Mouse (Mus musculus): ENCODE measurements around the gene Hist1h2bh. TPM values are rescaled to one million over a fixed set of nuclear protein-coding genes. Genes with fewer than 3 reads are reported as not detected.
"Not testable (repeated sequence)": the region's sequence is repeated elsewhere in the genome, so short reads cannot be mapped to it uniquely, and the experiment has no call there.

The Hist1h2bh gene
- polyA plus RNA-seq, 1 experiment from 2014 or later = 0.79 TPM

GRCm38 (mm10) chr13:23556906-23557305, 13.7 kb upstream of the Hist1h2bh start:
- Histone ChIP-seq H3K9me3 (ENCODE audit: control insufficient read depth, low read length) (no peaks in the 10 kb centered on the region), H3K27ac (replicated peaks; ENCODE audit: low read depth, low read length) (peak overlapping the region; percentile 65), H3K4me3 (ENCODE audit: low read depth, low read length) (no peak overlapping the region), H3K36me3 (ENCODE audit: control insufficient read depth, insufficient read depth, low read length) (no peaks in the 10 kb centered on the region), H3K27me3 (ENCODE audit: control insufficient read depth, insufficient read depth, low read length) (no peaks in the 10 kb centered on the region), H3K4me2 (ENCODE audit: low read depth, severe bottlenecking) (no peak overlapping the region; the same call in 1 of the 2 replicates), H3K4me1 (ENCODE audit: control insufficient read depth, insufficient read depth, low read length) (0 out of 2 replicates have a peak, but pooled peaks cover 2% of the 10 kb centered on the region), H3K9ac (ENCODE audit: low read length) (no peak overlapping the region)
- 72% methylated on average over 3 of the region's 3 CpGs for WGBS
- ATAC-seq (ENCODE audit: insufficient number of reproducible peaks, low FRiP score, low TSS enrichment, low read depth) = no peak
- DNase-seq (ENCODE audit: low spot score) = no peak

DNA sequence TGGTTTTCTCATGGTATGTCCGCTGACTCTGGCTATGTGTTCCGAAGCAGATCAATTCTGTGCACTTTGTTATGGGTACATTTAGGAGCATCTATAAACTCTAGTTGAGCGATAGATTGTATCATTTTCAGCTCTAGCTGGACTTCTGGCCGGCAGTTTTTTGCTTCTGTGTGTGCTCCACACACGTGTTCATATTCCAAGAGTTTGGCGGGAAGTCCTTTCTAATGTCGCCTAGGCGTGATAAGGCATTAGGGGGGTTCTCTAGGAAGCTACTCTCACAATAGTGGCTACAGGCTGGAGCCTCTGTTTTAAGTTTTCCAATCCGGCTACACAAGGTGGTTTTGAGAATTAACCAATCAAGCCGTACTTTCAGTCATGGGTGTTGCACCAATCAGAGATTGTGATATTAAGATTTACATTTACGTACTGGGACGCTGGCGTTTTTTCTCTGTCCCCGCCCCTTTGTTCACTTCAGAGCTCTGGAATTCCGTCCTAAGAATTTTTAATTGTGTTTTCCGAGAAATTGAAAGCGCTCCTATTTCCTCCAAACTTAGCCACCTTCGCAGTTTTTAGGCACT, 12.7 kb upstream of the Hist1h2bh start:
- H3K27me3 ChIP-seq (ENCODE audit: control insufficient read depth, insufficient read depth, low read length) = no peaks in the 10 kb centered on the region
- H3K9ac ChIP-seq (ENCODE audit: low read length) = peak overlapping the region; percentile 93
- 0 out of 2 replicates have a peak, but pooled peaks cover 2% of the 10 kb centered on the region for H3K4me1 ChIP-seq (ENCODE audit: control insufficient read depth, insufficient read depth, low read length)
- DNase-seq (ENCODE audit: low spot score) (peak; percentile 89), ATAC-seq (ENCODE audit: insufficient number of reproducible peaks, low FRiP score, low TSS enrichment, low read depth) (peak; percentile 81)
- WGBS = under 1% methylated on average over 18 of the region's 18 CpGs
- peak overlapping the region; percentile 100 for H3K27ac ChIP-seq (replicated peaks; ENCODE audit: low read depth, low read length)
- H3K4me2 ChIP-seq (ENCODE audit: low read depth, severe bottlenecking) = peak overlapping the region; percentile 86
- peak overlapping the region; percentile 68 for H3K4me3 ChIP-seq (ENCODE audit: low read depth, low read length)
- H3K9me3 ChIP-seq (ENCODE audit: control insufficient read depth, low read length) = no peaks in the 10 kb centered on the region
- no peaks in the 10 kb centered on the region for H3K36me3 ChIP-seq (ENCODE audit: control insufficient read depth, insufficient read depth, low read length)

DNA sequence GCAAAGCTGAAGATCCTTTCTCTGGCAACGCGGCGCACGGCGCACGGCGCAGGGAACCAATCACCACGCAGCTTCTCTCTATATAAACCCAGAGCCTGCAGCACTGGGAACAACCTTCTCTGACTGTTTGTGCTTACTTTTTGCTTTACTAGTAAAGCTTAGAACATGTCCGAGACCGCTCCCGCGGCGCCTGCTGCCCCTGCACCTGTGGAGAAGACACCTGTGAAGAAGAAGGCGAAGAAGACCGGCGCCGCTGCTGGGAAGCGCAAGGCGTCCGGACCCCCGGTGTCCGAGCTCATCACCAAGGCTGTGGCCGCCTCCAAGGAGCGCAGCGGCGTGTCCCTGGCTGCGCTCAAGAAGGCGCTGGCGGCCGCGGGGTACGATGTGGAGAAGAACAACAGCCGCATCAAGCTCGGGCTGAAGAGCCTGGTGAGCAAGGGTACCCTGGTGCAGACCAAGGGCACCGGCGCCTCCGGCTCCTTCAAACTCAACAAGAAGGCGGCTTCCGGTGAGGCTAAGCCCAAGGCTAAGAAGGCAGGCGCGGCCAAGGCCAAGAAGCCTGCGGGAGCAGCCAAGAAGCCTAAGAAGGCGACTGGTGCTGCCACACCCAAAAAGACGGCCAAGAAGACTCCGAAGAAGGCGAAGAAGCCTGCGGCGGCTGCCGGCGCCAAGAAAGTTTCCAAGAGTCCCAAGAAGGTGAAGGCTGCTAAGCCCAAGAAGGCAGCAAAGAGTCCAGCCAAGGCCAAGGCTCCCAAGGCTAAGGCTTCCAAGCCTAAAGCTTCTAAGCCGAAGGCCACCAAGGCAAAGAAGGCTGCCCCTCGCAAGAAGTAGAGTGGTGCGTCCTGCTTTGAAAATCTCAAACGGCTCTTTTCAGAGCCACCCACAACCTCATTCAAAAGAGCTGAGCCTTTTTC, 12.0 kb upstream of the Hist1h2bh start:
- H3K4me2 ChIP-seq (ENCODE audit: low read depth, severe bottlenecking) = peak overlapping the region; percentile 86
- no peaks in the 10 kb centered on the region for H3K27me3 ChIP-seq (ENCODE audit: control insufficient read depth, insufficient read depth, low read length)
- H3K9me3 ChIP-seq (ENCODE audit: control insufficient read depth, low read length) = no peaks in the 10 kb centered on the region
- H3K36me3 ChIP-seq (ENCODE audit: control insufficient read depth, insufficient read depth, low read length) = no peaks in the 10 kb centered on the region
- H3K4me3 ChIP-seq (ENCODE audit: low read depth, low read length) = peak overlapping the region; percentile 68
- peak overlapping the region; percentile 93 for H3K9ac ChIP-seq (ENCODE audit: low read length)
- under 1% methylated on average over 54 of the region's 54 CpGs for WGBS
- H3K27ac ChIP-seq (replicated peaks; ENCODE audit: low read depth, low read length) = peak overlapping the region; percentile 100
- ATAC-seq (ENCODE audit: insufficient number of reproducible peaks, low FRiP score, low TSS enrichment, low read depth) = peak; percentile 88
- H3K4me1 ChIP-seq (ENCODE audit: control insufficient read depth, insufficient read depth, low read length) = 0 out of 2 replicates have a peak, but pooled peaks cover 2% of the 10 kb centered on the region
- DNase-seq (ENCODE audit: low spot score) = peak; percentile 91

- no peak for ATAC-seq (ENCODE audit: insufficient number of reproducible peaks, low FRiP score, low TSS enrichment, low read depth)
- no peaks in the 10 kb centered on the region for H3K36me3 ChIP-seq (ENCODE audit: control insufficient read depth, insufficient read depth, low read length)
- WGBS = 25% methylated on average over 9 of the region's 9 CpGs
- H3K27ac ChIP-seq (replicated peaks; ENCODE audit: low read depth, low read length) = peak overlapping the region; percentile 100
- H3K4me3 ChIP-seq (ENCODE audit: low read depth, low read length) = peak overlapping the region; percentile 68
- 0 out of 2 replicates have a peak, but pooled peaks cover 2% of the 10 kb centered on the region for H3K4me1 ChIP-seq (ENCODE audit: control insufficient read depth, insufficient read depth, low read length)
- H3K4me2 ChIP-seq (ENCODE audit: low read depth, severe bottlenecking) = peak overlapping the region; percentile 86; the same call in 1 of the 2 replicates
- no peak for DNase-seq (ENCODE audit: low spot score)
- no peaks in the 10 kb centered on the region for H3K9me3 ChIP-seq (ENCODE audit: control insufficient read depth, low read length)
- H3K9ac ChIP-seq (ENCODE audit: low read length) = peak overlapping the region; percentile 93
- no peaks in the 10 kb centered on the region for H3K27me3 ChIP-seq (ENCODE audit: control insufficient read depth, insufficient read depth, low read length)
These were observed 11.2 kb upstream of the Hist1h2bh start for GRCm38 (mm10) chr13:23554393-23554792.

DNA sequence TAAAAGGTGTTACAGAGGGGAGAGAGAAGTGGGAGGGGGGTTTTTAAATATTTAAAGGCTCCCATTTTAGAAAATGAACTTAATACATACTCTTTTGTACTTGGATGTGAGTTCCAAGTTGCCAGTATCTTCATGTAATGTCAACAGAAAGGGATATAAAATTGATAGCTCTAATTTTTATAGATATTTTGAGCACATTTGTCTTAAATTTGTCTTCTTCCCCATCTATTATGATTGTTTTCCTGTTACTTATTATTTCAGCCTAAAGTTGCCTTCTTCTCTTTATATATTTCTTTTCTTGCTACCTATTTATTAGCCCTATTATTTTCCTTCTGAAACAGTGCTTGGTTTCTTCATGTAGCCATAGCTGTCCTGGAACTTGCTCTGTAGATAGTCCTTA, 9.8 kb upstream of the Hist1h2bh start, which contains the start of gene Hist1h1d:
Gene Hist1h1d (plus strand): TSS at position 301 of the 400 bp plus-strand sequence.
- Histone ChIP-seq H3K9ac (ENCODE audit: low read length) (peak within 1 kb of the TSS; percentile 27), H3K27me3 (ENCODE audit: control insufficient read depth, insufficient read depth, low read length) (no peaks in the 10 kb centered on the region), H3K4me1 (ENCODE audit: control insufficient read depth, insufficient read depth, low read length) (0 out of 2 replicates have a peak, but pooled peaks cover 2% of the 10 kb centered on the region), H3K27ac (replicated peaks; ENCODE audit: low read depth, low read length) (peak within 1 kb of the TSS; percentile 100), H3K4me2 (ENCODE audit: low read depth, severe bottlenecking) (peak within 1 kb of the TSS; percentile 57; the same call in 1 of the 2 replicates), H3K36me3 (ENCODE audit: control insufficient read depth, insufficient read depth, low read length) (no peaks in the 10 kb centered on the region), H3K9me3 (ENCODE audit: control insufficient read depth, low read length) (no peaks in the 10 kb centered on the region), H3K4me3 (ENCODE audit: low read depth, low read length) (no peak within 1 kb of the TSS; the same call in 1 of the 2 replicates)
- DNase-seq (ENCODE audit: low spot score) (no peak), ATAC-seq (ENCODE audit: insufficient number of reproducible peaks, low FRiP score, low TSS enrichment, low read depth) (no peak)

DNA sequence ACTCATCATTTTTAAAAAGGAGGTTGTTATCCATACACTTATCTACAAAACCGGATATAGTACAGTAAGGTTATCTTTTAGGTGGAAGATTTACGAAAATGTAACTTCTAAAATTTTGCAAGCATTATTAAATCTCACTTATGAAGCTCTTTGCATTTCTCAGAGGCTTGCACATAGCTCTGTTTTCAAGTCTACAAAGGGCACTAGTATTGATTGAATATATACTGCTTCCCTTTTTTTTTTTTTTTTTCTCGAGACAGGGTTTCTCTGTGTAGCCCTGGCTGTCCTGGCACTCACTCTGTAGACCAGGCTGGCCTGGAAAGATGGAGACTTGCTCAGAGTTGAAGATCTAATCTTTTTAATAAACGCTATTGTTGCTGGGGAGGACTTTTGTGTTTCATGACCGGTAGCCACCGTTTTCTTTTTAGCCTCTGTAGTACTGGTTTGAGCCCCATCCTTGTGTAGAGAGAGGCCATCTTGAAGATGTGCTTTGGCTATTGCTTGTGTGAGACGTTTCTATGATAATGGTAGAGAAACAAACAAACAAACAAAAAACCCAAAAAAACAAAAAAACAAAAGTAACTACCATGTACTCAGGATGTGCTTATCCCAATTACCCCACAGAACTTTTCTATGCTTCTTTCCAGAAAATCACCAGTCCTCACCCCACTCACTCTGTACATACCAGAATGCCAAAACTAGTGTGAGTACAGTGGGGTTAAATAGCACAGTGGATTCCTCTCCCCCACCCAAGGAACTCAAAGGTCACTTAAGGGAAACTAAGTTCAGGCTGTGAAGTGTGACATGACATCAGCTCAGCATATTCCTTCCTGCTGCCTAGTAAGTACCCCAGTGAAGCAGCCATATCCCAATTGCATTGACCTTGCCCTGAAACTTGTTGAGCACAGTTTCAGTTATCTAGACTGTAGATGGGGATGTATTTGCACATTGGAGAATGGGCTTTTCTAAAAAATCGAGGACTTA, 9.0 kb upstream of the Hist1h2bh start:
- Histone ChIP-seq H3K27ac (replicated peaks; ENCODE audit: low read depth, low read length) (peak overlapping the region; percentile 97), H3K9me3 (ENCODE audit: control insufficient read depth, low read length) (no peaks in the 10 kb centered on the region), H3K4me1 (ENCODE audit: control insufficient read depth, insufficient read depth, low read length) (0 out of 2 replicates have a peak, but pooled peaks cover 2% of the 10 kb centered on the region), H3K4me3 (ENCODE audit: low read depth, low read length) (no peak overlapping the region; the same call in 1 of the 2 replicates), H3K9ac (ENCODE audit: low read length) (peak overlapping the region; percentile 27), H3K27me3 (ENCODE audit: control insufficient read depth, insufficient read depth, low read length) (no peaks in the 10 kb centered on the region), H3K36me3 (ENCODE audit: control insufficient read depth, insufficient read depth, low read length) (no peaks in the 10 kb centered on the region), H3K4me2 (ENCODE audit: low read depth, severe bottlenecking) (peak overlapping the region; percentile 57; the same call in 1 of the 2 replicates)
- ATAC-seq (ENCODE audit: insufficient number of reproducible peaks, low FRiP score, low TSS enrichment, low read depth) (no peak), DNase-seq (ENCODE audit: low spot score) (peak; percentile 34)
- 60% methylated on average over 8 of the region's 8 CpGs for WGBS

GRCm38 (mm10) chr13:23551146-23551834, 8.1 kb upstream of the Hist1h2bh start, which contains the start of gene Hist1h4f:
TSS of gene Hist1h4f (minus strand) at chr13:23551648.
- peak within 1 kb of the TSS; percentile 97 for H3K27ac ChIP-seq (replicated peaks; ENCODE audit: low read depth, low read length)
- H3K9ac ChIP-seq (ENCODE audit: low read length) = peak within 1 kb of the TSS; percentile 67
- H3K27me3 ChIP-seq (ENCODE audit: control insufficient read depth, insufficient read depth, low read length); H3K9me3 ChIP-seq (ENCODE audit: control insufficient read depth, low read length); H3K4me1 ChIP-seq (ENCODE audit: control insufficient read depth, insufficient read depth, low read length); H3K36me3 ChIP-seq (ENCODE audit: control insufficient read depth, insufficient read depth, low read length): not testable (repeated sequence)
- ATAC-seq (ENCODE audit: insufficient number of reproducible peaks, low FRiP score, low TSS enrichment, low read depth) (peak; percentile 87), DNase-seq (ENCODE audit: low spot score) (peak; percentile 97)
- H3K4me2 ChIP-seq (ENCODE audit: low read depth, severe bottlenecking) = peak within 1 kb of the TSS; percentile 57
- 0% methylated on average over 37 of the region's 47 CpGs for WGBS
- H3K4me3 ChIP-seq (ENCODE audit: low read depth, low read length) = peak within 1 kb of the TSS; percentile 37

Measured in limb, embryonic 11.5 days (tissue).